Mouse (Mus musculus) activated CD4-positive, CD25-positive, alpha-beta regulatory T cell (primary cell): ENCODE data around the gene Tpi1. TPM values are rescaled to one million over a fixed set of nuclear protein-coding genes. Genes with fewer than 3 reads are reported as not detected.

ENCODE experiments used
- polyA plus RNA-seq, 2 experiments: library from polyadenylated mRNA; unstranded; fragments of 100-300 nt; shearing (Covaris generic); gene quantifications; one replicate each; pipeline ENCODE4 v1.2.1; 2017

The Tpi1 gene
- polyA plus RNA-seq, result 100 to 1,000 TPM; 147 to 163 TPM

DNA sequence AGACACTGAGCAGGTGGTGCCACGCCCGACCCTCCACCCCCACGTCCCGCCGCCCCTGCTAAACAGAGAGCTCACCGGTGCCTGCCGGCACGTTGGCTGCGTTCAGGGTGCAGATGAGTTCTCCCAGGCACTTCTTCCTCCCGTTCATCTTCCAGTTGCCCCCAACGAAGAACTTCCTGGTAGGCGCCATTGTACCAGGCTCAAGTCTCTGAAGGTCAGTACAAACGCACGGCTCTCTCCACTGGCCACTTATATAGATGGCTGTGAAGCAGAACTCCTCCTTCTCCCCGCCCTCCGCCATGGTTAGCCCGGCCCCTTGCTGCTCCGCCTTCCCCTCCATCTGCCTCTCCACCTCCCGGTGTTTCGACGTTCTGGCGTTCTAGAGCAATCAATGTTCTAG lies at the start of gene Tpi1:
Gene Tpi1 (minus strand): TSS at position 364 of the 400 bp plus-strand sequence.

GRCm38 (mm10) chr6:124856916-124857839 lies 43.1 kb upstream of the Tpi1 start, which contains the start of gene P3h3:
Gene P3h3 (minus strand): TSS chr6:124857752.

DNA sequence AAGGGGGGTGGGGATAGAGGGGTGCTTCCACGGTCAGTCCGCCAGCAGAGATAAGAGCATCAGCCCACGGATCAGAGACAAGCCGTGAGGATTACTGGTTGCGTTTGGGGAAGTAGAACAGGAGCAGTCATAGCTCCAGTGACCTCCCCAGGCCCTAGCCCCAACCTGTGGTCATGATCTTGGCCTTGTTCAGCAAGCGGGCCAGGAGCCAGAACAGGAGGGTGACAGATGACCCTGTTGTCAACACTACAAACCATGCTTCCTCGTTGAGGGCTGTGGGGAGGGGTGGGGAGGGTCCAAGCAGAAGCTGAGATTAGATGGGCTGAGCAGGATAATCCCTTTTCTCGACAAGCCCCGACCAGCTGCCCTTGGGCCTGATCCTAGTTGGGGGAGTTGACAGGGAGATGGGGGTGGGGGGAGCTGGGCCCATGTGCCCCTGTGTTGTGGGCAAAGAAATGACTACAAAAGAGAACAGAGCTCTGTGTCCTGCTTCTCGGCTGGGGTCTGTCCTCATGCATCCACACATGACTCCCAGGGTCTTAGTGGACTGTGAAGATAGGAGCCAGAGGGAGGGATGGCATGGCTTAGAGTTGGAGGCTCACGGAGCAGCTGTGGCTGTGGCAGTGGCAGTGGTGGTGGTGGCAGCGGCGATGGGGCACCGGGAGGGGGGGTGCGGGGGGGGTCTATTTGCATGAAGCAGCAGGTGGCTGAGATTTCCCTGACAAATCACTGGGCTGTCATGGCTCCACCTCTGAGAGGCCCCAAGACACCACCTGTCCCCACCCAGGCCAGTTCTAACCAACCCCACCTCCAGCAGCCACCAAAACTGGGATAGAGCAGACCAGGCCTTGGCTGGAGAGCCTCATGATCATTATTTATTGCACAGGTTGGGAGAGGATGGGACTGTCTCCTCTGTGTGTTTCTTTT lies 26.4 kb upstream of the Tpi1 start, which contains the start of gene Gnb3:
Gene Gnb3 (minus strand): TSS at position 35 of the 927 bp plus-strand sequence.

GRCm38 (mm10) chr6:124828868-124829798 lies 15.0 kb upstream of the Tpi1 start, which contains the start of the genes Usp5 and Cdca3:
Gene Usp5 (minus strand): TSS chr6:124829484.
Gene Cdca3 (plus strand): TSS chr6:124829547.

DNA sequence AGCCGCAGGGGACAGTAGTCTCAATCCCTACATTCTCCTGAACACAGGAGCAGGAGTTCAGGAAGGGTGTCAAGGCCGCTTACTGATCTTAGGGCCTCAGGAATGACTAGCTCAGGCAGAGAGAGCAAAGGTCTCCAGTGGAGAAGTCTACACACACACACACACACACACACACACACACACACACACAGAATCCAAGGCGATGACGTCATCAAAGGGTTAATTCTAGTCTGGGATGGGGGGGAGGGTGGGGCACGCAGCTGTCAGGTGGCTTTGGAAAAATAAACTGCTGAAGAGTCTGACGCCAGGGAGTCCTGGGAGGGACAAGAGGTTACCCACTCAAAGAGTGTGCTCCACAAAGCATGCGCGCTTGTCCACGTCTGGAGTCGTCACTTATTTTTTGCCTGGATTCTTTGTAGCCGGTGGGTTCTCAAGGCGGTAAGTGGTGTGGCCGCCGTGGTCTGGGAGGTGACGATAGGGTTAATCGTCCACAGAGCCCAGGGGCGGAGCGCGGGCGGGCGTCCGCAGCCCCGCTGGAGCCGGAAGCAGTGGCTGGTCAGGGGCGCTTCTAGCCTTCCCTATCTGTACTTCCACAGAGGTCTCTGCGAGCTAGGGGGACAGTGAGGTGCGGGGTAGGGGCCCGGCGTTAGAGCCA lies 5.6 kb downstream of the Tpi1 start, which contains the start of gene Spsb2:
Gene Spsb2 (plus strand): TSS at position 304 of the 655 bp plus-strand sequence.

DNA sequence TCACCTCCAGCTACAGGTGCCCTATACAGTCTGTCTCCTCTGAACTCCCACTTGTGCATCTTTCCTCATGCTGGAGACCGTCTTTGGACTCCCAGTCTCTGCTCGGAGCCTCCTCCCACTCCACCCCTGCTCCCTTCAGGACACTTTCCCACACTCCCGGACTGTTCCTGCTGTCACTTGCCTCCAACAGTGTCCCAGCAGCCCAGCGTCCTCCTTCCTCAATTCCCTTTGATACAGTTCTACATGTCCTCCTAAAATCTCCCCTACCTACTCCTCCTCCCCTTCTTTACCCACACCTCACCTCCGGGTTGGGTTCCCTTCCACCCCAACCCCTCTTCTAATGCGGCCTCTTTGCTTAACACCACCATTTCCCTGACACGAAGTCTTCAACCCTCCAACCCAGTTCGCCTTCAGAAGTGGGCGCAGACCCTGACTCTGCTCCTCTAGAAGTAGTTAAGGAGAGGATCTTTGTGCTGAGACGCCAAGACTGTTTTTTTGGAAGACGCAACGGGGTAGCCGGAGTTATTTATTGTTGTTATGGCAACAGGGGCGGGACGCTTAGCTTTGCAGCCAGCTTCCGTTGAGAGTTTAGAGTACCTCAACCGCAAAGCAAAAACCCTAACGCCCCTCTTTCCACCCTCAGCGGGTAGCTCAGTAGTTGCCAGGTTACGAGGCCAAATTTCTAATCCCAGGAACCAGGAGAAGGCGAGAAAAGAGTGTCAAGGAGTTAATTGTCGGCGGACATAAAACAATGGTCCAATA lies 34.7 kb downstream of the Tpi1 start, which contains the start of gene Lrrc23:
Gene Lrrc23 (minus strand): TSS at position 506 of the 762 bp plus-strand sequence.

GRCm38 (mm10) chr6:124769101-124769765 lies 44.9 kb downstream of the Tpi1 start, which contains the start of gene Eno2:
Gene Eno2 (minus strand): TSS chr6:124769673.

Other genes with a start within 250 kb of the Tpi1 start
- gene C1rb, start 244.0 kb downstream of the Tpi1 start, polyA plus RNA-seq, result not detected
- not detected for gene C1s2, start 178.2 kb downstream of the Tpi1 start, polyA plus RNA-seq
- 10 to 100 TPM; 51.5 to 80.2 TPM for gene Lpcat3, start 151.3 kb downstream of the Tpi1 start, polyA plus RNA-seq
- 100 to 1,000 TPM; 250 to 341 TPM for gene Emg1, start 102.1 kb downstream of the Tpi1 start, polyA plus RNA-seq
- gene Phb2, start 102.0 kb downstream of the Tpi1 start, polyA plus RNA-seq, result 100 to 1,000 TPM; 199 to 262 TPM
- gene Ptpn6, start 75.6 kb downstream of the Tpi1 start, polyA plus RNA-seq, result 100 to 1,000 TPM; 271 to 272 TPM
- gene Grcc10, start 72.9 kb downstream of the Tpi1 start, polyA plus RNA-seq, result 100 to 1,000 TPM; 443 to 508 TPM
- gene Gm45234, start 58.3 kb downstream of the Tpi1 start, polyA plus RNA-seq, result not detected
- 10 to 100 TPM in 1 of 2 experiments, 1 to 10 TPM in 1; 3.7 to 10.9 TPM for gene Atn1, start 57.8 kb downstream of the Tpi1 start, polyA plus RNA-seq
- gene Eno2, start 44.6 kb downstream of the Tpi1 start, polyA plus RNA-seq, result 1 to 10 TPM; 3.3 to 7.1 TPM
- gene Lrrc23, start 34.6 kb downstream of the Tpi1 start, polyA plus RNA-seq, result 1 to 10 TPM in 1 of 2 experiments, not detected in 1; 2.7 TPM
- 1 to 10 TPM; 2.1 to 9.7 TPM for gene Spsb2, start 5.6 kb downstream of the Tpi1 start, polyA plus RNA-seq
- gene Usp5, start 15.2 kb upstream of the Tpi1 start, polyA plus RNA-seq, result 10 to 100 TPM; 71.4 to 93.4 TPM
- 10 to 100 TPM; 22.6 to 23.4 TPM for gene Cdca3, start 15.3 kb upstream of the Tpi1 start, polyA plus RNA-seq
- under 1 TPM in 1 of 2 experiments, not detected in 1; 0.25 TPM for gene Gnb3, start 26.0 kb upstream of the Tpi1 start, polyA plus RNA-seq
- under 1 TPM; 0.09 to 0.49 TPM for gene P3h3, start 43.5 kb upstream of the Tpi1 start, polyA plus RNA-seq
- under 1 TPM; 0.26 to 0.48 TPM for gene Gpr162, start 49.7 kb upstream of the Tpi1 start, polyA plus RNA-seq
- gene Cd4, start 73.9 kb upstream of the Tpi1 start, polyA plus RNA-seq, result 100 to 1,000 TPM; 318 to 460 TPM
- 10 to 100 TPM in 1 of 2 experiments, 1 to 10 TPM in 1; 7.9 to 13.9 TPM for gene Lag3, start 97.4 kb upstream of the Tpi1 start, polyA plus RNA-seq
- 10 to 100 TPM; 48.9 to 51.3 TPM for gene Ptms, start 105.8 kb upstream of the Tpi1 start, polyA plus RNA-seq
- 100 to 1,000 TPM; 180 to 204 TPM for gene Mlf2, start 117.1 kb upstream of the Tpi1 start, polyA plus RNA-seq
- 10 to 100 TPM; 63.1 to 67.0 TPM for gene Cops7a, start 151.2 kb upstream of the Tpi1 start, polyA plus RNA-seq
- gene Pianp, start 182.4 kb upstream of the Tpi1 start, polyA plus RNA-seq, result under 1 TPM; 0.27 to 0.44 TPM
- gene Zfp384, start 194.8 kb upstream of the Tpi1 start, polyA plus RNA-seq, result 10 to 100 TPM; 61.9 to 62.5 TPM
- 100 to 1,000 TPM in 1 of 2 experiments, 10 to 100 TPM in 1; 69.9 to 101 TPM for gene Ing4, start 225.5 kb upstream of the Tpi1 start, polyA plus RNA-seq
- 10 to 100 TPM; 11.4 to 13.3 TPM for gene Acrbp, start 235.4 kb upstream of the Tpi1 start, polyA plus RNA-seq